Mouse (Mus musculus) adrenal gland, adult (tissue): ENCODE measurements around the gene Pspn.

Experiments
- DNase-seq, 2 experiments: peaks; one replicate each; pipeline ENCODE4 v3.0.0; 2022 to 2023; ENCODE audit warnings: low spot score in 1 of 2; ENCODE audit not compliant: inconsistent age in 2 of 2

Pspn gene

DNA sequence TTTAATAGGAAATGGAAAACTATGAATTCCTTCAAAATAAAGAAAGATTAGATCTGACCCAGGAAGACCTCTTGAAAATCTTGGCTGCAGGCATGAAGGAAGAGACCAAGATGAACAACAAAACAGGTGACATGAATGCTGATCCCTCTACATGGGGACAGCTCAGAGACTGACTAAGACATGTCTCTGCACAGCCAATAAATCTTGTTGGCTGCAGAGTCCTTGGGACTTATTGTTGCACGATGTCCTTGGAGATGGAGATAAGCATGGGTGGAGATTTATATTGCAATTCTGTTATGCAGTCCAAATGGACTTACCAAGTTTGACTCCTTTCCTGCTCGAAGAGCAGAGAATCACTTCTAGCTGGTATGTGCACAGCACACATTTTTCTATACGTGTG lies 30.5 kb downstream of the Pspn start:
- DNase-seq: peak; percentile 58 to 77

- no peak for DNase-seq
These were observed 36.2 kb downstream of the Pspn start for GRCm38 (mm10) chr17:56963646-56964045.

DNA sequence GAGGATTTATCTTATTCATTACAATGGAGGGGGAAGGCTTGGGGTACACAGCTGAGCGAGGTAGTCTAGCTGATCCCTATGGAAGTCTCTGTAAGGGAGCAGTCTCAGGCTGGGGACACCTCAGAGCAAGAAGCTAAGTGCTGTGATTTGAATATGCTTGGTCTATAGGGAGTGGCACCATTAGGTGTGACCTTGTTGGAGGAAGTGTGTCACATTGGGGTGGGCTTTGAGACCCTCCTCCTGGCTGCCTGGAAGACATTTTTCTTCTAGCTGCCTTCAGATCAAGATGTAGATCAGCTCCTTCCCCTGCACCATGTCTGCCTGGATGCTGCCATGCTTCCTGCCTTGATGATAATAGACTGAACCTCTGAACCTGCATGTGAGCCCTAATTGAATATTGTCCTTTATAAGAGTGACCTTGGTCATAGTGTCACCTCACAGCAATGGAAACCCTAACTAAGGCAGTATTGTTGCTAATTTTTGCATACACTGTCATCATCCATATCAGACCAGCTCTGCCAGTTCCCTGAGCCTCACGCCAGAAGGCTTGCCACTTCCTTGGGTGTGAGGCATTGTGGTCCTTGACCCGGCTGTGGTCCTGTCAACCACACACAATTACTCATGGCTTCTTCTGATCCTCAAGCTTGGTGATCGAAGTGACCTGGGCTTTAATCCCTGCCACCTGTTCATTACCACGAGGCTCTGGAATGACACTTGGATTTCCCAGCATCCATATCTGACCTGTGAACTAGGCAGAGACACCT lies 37.0 kb downstream of the Pspn start:
- peak in 1 of 2 experiments; percentile 70 for DNase-seq

- DNase-seq: no peak
These were observed 37.9 kb downstream of the Pspn start for GRCm38 (mm10) chr17:56961880-56962279.

- no peak for DNase-seq
These were observed 41.2 kb downstream of the Pspn start for GRCm38 (mm10) chr17:56958667-56959066.

DNA sequence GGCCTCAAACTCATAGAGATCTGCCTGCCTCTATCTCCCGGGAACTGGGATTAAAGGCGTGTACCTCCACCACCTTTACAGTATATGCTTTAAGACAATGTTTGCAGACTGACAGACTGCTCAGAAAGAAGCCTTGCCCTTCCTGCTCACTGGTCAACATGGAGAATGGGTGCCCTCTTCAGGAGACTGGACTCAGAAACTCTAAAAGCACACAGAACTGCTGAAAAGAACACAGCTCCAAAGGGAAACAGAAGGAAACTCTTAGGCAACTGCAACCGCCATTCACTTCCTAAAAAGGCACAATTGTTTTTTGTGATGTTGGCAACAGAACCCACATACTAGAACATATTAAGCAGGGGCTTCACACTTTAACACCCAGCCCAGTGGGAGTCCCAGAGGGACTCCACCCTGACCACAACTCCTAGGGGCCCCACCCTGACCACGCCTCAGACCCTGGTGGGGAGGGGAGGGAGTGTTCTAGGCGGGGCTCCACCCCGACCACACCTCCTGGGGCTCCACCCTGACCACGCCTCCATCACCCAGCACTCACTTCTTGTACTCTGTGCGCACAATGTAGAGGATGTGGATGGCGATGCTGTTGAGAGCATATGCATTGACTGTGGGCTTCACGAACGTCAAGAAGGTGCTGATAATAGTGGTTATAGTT lies 41.9 kb downstream of the Pspn start:
- DNase-seq: peak in 1 of 2 experiments; percentile 48

- DNase-seq: no peak
These were observed 44.9 kb downstream of the Pspn start for GRCm38 (mm10) chr17:56954871-56955270.

GRCm38 (mm10) chr17:56952639-56953038 lies 47.2 kb downstream of the Pspn start:
- no peak for DNase-seq

- DNase-seq: peak; percentile 62 to 90
These were observed 48.9 kb downstream of the Pspn start for GRCm38 (mm10) chr17:56950915-56951314.
